In genomic region chr10:76257231-76257630, GRCm38 (mm10) we compare ENCODE assay signal across 21 mouse cellular contexts. TPM values are rescaled to one million over a fixed set of nuclear protein-coding genes. Genes with fewer than 3 reads are reported as not detected.
A peak's percentile ranks its signal among the peaks of the same experiment; 100 is the strongest.
DNase-seq lines count a peak whose midpoint lies in the region; ATAC-seq and TF ChIP-seq lines count a peak whose summit lies in the region.
"Had no signal": no experiment of that assay in that cellular context is flagged by ENCODE, and none has a peak within 500 bp of the region (broad histone marks: within the 10 kb centered on the region; RNA-seq: fewer than 3 reads in every experiment).

No protein-coding gene starts in this region.

- DNase-seq in heart, embryonic 10.5 days (ENCODE audit: low spot score): no peak
- DNase-seq in heart, postnatal 25 days (ENCODE audit: low spot score): no peak
- no peak for DNase-seq in lung, postnatal 0 days (ENCODE audit: low spot score)
- no peak for DNase-seq in lung, adult 18-20 months
- no peak for DNase-seq in ovary, adult 18-20 months (ENCODE audit: low spot score)
- DNase-seq in cerebellum, postnatal 25 days: no peak
- DNase-seq: B cell, adult 2 months; cerebellum, adult 11-12 months; cerebellum, postnatal 14 days; embryo, embryonic 11 days; left cerebral cortex, postnatal 4 days; liver; liver, postnatal 0 days had no signal

- no peaks in the 10 kb centered on the region for H3K79me2 ChIP-seq in myocyte (ENCODE audit: control insufficient read depth, insufficient read depth)

- H3K9me3 ChIP-seq in heart, embryonic 10.5 days: no peaks in the 10 kb centered on the region
- H3K9me3 ChIP-seq in lung, postnatal 0 days (ENCODE audit: low read length): no peaks in the 10 kb centered on the region

- intact Hi-C loops in heart, postnatal 25 days (cut with DNase I): no loop called here

- no peak for ATAC-seq in lung, postnatal 0 days
- ATAC-seq: activated CD4-positive, CD25-positive, alpha-beta regulatory T cell, adult 4 months; forebrain, embryonic 16.5 days; liver, postnatal 0 days; midbrain, embryonic 16.5 days; Patski had no signal

- H3K27ac ChIP-seq in heart, embryonic 10.5 days: peak overlapping the region; percentile 6; the same call in 1 of the 2 replicates
- peak overlapping the region; percentile 82; the same call in 1 of the 2 replicates for H3K27ac ChIP-seq in lung, postnatal 0 days (ENCODE audit: low read length)
- H3K27ac ChIP-seq: hindbrain, embryonic 14.5 days had no signal

- H3K4me3 ChIP-seq in heart, embryonic 10.5 days: no peak overlapping the region
- H3K4me3 ChIP-seq in lung, postnatal 0 days (ENCODE audit: low read depth, low read length): no peak overlapping the region
- no peak overlapping the region for H3K4me3 ChIP-seq in myocyte
- H3K4me3 ChIP-seq: left cerebral cortex, adult 2 months had no signal

- TF ChIP-seq POLR2A in myocyte (IDR thresholded peaks at IDR 0.05; ENCODE audit: insufficient read length, low read depth): no peak

- peaks cover 35% of the 10 kb centered on the region for H3K4me1 ChIP-seq in heart, embryonic 10.5 days
- H3K4me1 ChIP-seq in lung, postnatal 0 days (ENCODE audit: insufficient read depth, low read depth, low read length): peaks cover 11% of the 10 kb centered on the region; the same call in 1 of the 2 replicates

- peaks cover under 1% of the 10 kb centered on the region; the same call in 1 of the 2 replicates for H3K36me3 ChIP-seq in heart, embryonic 10.5 days
- H3K36me3 ChIP-seq in lung, postnatal 0 days (ENCODE audit: insufficient read depth, low read length): no peaks in the 10 kb centered on the region
- no peaks in the 10 kb centered on the region for H3K36me3 ChIP-seq in myocyte (ENCODE audit: control insufficient read depth, insufficient read depth)

- peaks cover 7% of the 10 kb centered on the region; the same call in 1 of the 2 replicates for H3K27me3 ChIP-seq in heart, embryonic 10.5 days (ENCODE audit: insufficient read depth, poor library complexity, severe bottlenecking)
- no peaks in the 10 kb centered on the region for H3K27me3 ChIP-seq in lung, postnatal 0 days (replicated peaks; ENCODE audit: insufficient read depth, low read length)
- H3K27me3 ChIP-seq in myocyte (ENCODE audit: control insufficient read depth, insufficient read depth, insufficient read length): no peaks in the 10 kb centered on the region
- H3K27me3 ChIP-seq: Patski had no signal

- whole genome bisulfite sequencing in heart, embryonic 10.5 days: 70% methylated on average over 7 of the region's 7 CpGs
- WGBS in lung, postnatal 0 days: 68% methylated on average over 7 of the region's 7 CpGs

- H3ac ChIP-seq in myocyte (ENCODE audit: control insufficient read depth, insufficient read length): no peak overlapping the region

- TF ChIP-seq CTCF in lung, postnatal 0 days (IDR thresholded peaks at IDR 0.05): no peak

- TF ChIP-seq EP300 in lung, postnatal 0 days (IDR thresholded peaks at IDR 0.05): no peak

- no peak overlapping the region for H3K9ac ChIP-seq in lung, postnatal 0 days (replicated peaks; ENCODE audit: low read depth)
- H3K9ac ChIP-seq: hindbrain, embryonic 14.5 days; liver, postnatal 0 days had no signal

- no peak overlapping the region for H3K4me2 ChIP-seq in lung, postnatal 0 days (replicated peaks; ENCODE audit: low read depth, low read length)
- H3K4me2 ChIP-seq in myocyte (ENCODE audit: low read depth): peak overlapping the region; percentile 79
- H3K4me2 ChIP-seq: hindbrain, embryonic 14.5 days had no signal

TF ChIP-seq in myocyte, 11 proteins besides CTCF, POLR2A, EP300 and RAD21:
- no peak for TF ChIP-seq SRF (IDR thresholded peaks at IDR 0.05; ENCODE audit: control insufficient read depth, insufficient read length, low read depth)
- TF ChIP-seq POLR2AphosphoS2 (IDR thresholded peaks at IDR 0.05; ENCODE audit: insufficient read length, low read depth): no peak
- TF ChIP-seq CEBPB (IDR thresholded peaks at IDR 0.05; ENCODE audit: insufficient read depth, poor library complexity, severe bottlenecking): no peak
- no peak for TF ChIP-seq MYOD1 (IDR thresholded peaks at IDR 0.05; ENCODE audit: control insufficient read depth in 1 of 3, insufficient read length in 2 of 3, low read depth in 2 of 3)
- TF ChIP-seq MAX (IDR thresholded peaks at IDR 0.05; ENCODE audit: low read depth): no peak
- TF ChIP-seq REST (IDR thresholded peaks at IDR 0.05; ENCODE audit: insufficient read depth, insufficient read length): no peak
- no peak for TF ChIP-seq TCF12 (IDR thresholded peaks at IDR 0.05; ENCODE audit: insufficient read depth, poor library complexity, severe bottlenecking)

RNA-seq across cellular contexts. Expression of gene S100b, which starts 3.6 kb away (rescaled TPM):
- polyA plus RNA-seq in heart, embryonic 10.5 days (2016; fragmentation: Nextera tagmentation; extraction: Ambion mirVana): 0.10 and 0.11 TPM in 2 replicates
- total RNA-seq in heart, postnatal 25 days (2021): 1 to 10 TPM; 1.5 to 1.6 TPM
- polyA plus RNA-seq in lung, postnatal 0 days (2015; fragmentation: Nextera tagmentation; extraction: Ambion mirVana): 1.3 and 1.9 TPM in 2 replicates
- 0.04 TPM for polyA plus RNA-seq in myocyte (2012; fragmentation: generic; extraction: Trizol)
- total RNA-seq: megakaryocyte-erythroid progenitor cell, adult 5-6 weeks had no signal
- polyA plus RNA-seq: activated CD4-positive, CD25-positive, alpha-beta regulatory T cell, adult 4 months had no signal

RNA-seq across cellular contexts. Expression of gene Prmt2, which starts 19.6 kb away (rescaled TPM):
- polyA plus RNA-seq in heart, embryonic 10.5 days (2016; fragmentation: Nextera tagmentation; extraction: Ambion mirVana): 57.3 and 63.0 TPM in 2 replicates
- 10 to 100 TPM; 10.7 to 10.8 TPM for total RNA-seq in heart, postnatal 25 days (2021)
- polyA plus RNA-seq in lung, postnatal 0 days (2015; fragmentation: Nextera tagmentation; extraction: Ambion mirVana): 50.8 and 58.8 TPM in 2 replicates
- 52.4 TPM for polyA plus RNA-seq in myocyte (2012; fragmentation: generic; extraction: Trizol)
